Mouse (Mus musculus): ENCODE measurements at regions not wholly inside any gene's neighbourhood (a gene's known extent, or its start where the extent isn't known, plus 50 kb on each side); places are given as distances from the start of the nearest gene placed in this dataset.

GRCm38 (mm10) chr13:97439216-97439979, 198.5 kb downstream of the Enc1 start (continued):
- TF ChIP-seq UBTF (IDR thresholded peaks at IDR 0.05; ENCODE audit: borderline replicate concordance, insufficient read depth, low read depth, low read length) (no peak), POLR2AphosphoS2 (IDR thresholded peaks at IDR 0.05; ENCODE audit: low read length) (no peak), NELFE (IDR thresholded peaks at IDR 0.05; ENCODE audit: low read depth, low read length) (no peak)

- Histone ChIP-seq H3K9me3 (replicated peaks; ENCODE audit: insufficient read depth, low read length) (no peaks in the 10 kb centered on the region), H3K27ac (ENCODE audit: control insufficient read depth, low read depth, low read length) (peak overlapping the region; percentile 8), H3K36me3 (ENCODE audit: control insufficient read depth in 1 of 2, insufficient read depth in 2 of 2, low read length in 2 of 2) (peaks cover 0 to 25% of the 10 kb centered on the region in 2 experiments; a peak in 2 of 4 replicates), H3K4me3 (ENCODE audit: control insufficient read depth in 1 of 2, insufficient read depth in 1 of 2, low read depth in 2 of 2, low read length in 2 of 2) (peak overlapping the region; percentile 54 to 70), H3K9ac (ENCODE audit: control insufficient read depth, low read depth, low read length, poor library complexity, severe bottlenecking) (peak overlapping the region; percentile 69), H3K79me2 (ENCODE audit: control insufficient read depth, insufficient read depth, low read length, poor library complexity) (no peaks in the 10 kb centered on the region; the same call in 1 of the 2 replicates), H3K27me3 (ENCODE audit: control insufficient read depth in 1 of 2, insufficient read depth in 2 of 2, low read length in 2 of 2) (peaks cover 0 to 1% of the 10 kb centered on the region in 2 experiments; a peak in 1 of 4 replicates), H3K4me1 (ENCODE audit: control insufficient read depth in 1 of 2, insufficient read depth in 2 of 2, low read length in 2 of 2) (peaks cover 10 to 38% of the 10 kb centered on the region in 2 experiments)
- peak; percentile 48; the same call in 1 of the 2 replicates for TF ChIP-seq BHLHE40 (IDR thresholded peaks at IDR 0.05; ENCODE audit: borderline replicate concordance, low read depth, low read length)
- TF ChIP-seq TAL1 (IDR thresholded peaks at IDR 0.05; ENCODE audit: low read length), result peak; percentile 15; the same call in 1 of the 2 replicates
- TF ChIP-seq EP300 (IDR thresholded peaks at IDR 0.05; ENCODE audit: low read depth in 1 of 2, low read length in 2 of 2), result peak in 1 of 2 experiments; percentile 45; a peak in 2 of 4 replicates
- 0 out of 2 replicates have a peak, but pooled peaks have one; percentile 23 for TF ChIP-seq TCF12 (IDR thresholded peaks at IDR 0.05; ENCODE audit: low read depth, low read length)
- TF ChIP-seq UBTF (IDR thresholded peaks at IDR 0.05; ENCODE audit: borderline replicate concordance, insufficient read depth, low read depth, low read length), result no peak
- DNase-seq (ENCODE audit: low read depth, low spot score), result peak; percentile 71
These were observed 197.8 kb downstream of the Enc1 start for GRCm38 (mm10) chr13:97438692-97439091.

- Histone ChIP-seq H3K36me3 (ENCODE audit: control insufficient read depth in 1 of 2, insufficient read depth in 2 of 2, low read length in 2 of 2) (peaks cover 0 to 25% of the 10 kb centered on the region in 2 experiments; a peak in 2 of 4 replicates), H3K79me2 (ENCODE audit: control insufficient read depth, insufficient read depth, low read length, poor library complexity) (no peaks in the 10 kb centered on the region; the same call in 1 of the 2 replicates), H3K4me3 (ENCODE audit: control insufficient read depth in 1 of 2, insufficient read depth in 1 of 2, low read depth in 2 of 2, low read length in 2 of 2) (peak overlapping the region; percentile 54 to 70; a peak in 2 of 4 replicates), H3K9ac (ENCODE audit: control insufficient read depth, low read depth, low read length, poor library complexity, severe bottlenecking) (peak overlapping the region; percentile 69), H3K27me3 (ENCODE audit: control insufficient read depth in 1 of 2, insufficient read depth in 2 of 2, low read length in 2 of 2) (peaks cover 0 to 1% of the 10 kb centered on the region in 2 experiments; a peak in 1 of 4 replicates), H3K9me3 (replicated peaks; ENCODE audit: insufficient read depth, low read length) (no peaks in the 10 kb centered on the region), H3K4me1 (ENCODE audit: control insufficient read depth in 1 of 2, insufficient read depth in 2 of 2, low read length in 2 of 2) (peaks cover 10 to 37% of the 10 kb centered on the region in 2 experiments), H3K27ac (ENCODE audit: control insufficient read depth, low read depth, low read length) (no peak overlapping the region)
- no peak for DNase-seq (ENCODE audit: low read depth, low spot score)
- TF ChIP-seq MXI1 (IDR thresholded peaks at IDR 0.05; ENCODE audit: low read depth, low read length) (0 out of 2 replicates have a peak, but pooled peaks have one; percentile 27), JUND (IDR thresholded peaks at IDR 0.05; ENCODE audit: low read depth, low read length) (no peak)
These were observed 197.4 kb downstream of the Enc1 start for GRCm38 (mm10) chr13:97438277-97438676.

Measured in MEL (cell line).